Mouse (Mus musculus): ENCODE results near the gene Nr1d2. TPM values are rescaled to one million over a fixed set of nuclear protein-coding genes. Genes with fewer than 3 reads are reported as not detected.
"Not testable (repeated sequence)": the region's sequence is repeated elsewhere in the genome, so short reads cannot be mapped to it uniquely, and the experiment has no call there.

Nr1d2 gene
- total and polyA plus RNA-seq, 2 experiments = 6.9 to 101 TPM

- DNase-seq (ENCODE audit: extremely low read depth, low read depth, low spot score) = peak; percentile 44
These were observed 52.0 kb downstream of the Nr1d2 start for GRCm38 (mm10) chr14:18186883-18187417.

DNA sequence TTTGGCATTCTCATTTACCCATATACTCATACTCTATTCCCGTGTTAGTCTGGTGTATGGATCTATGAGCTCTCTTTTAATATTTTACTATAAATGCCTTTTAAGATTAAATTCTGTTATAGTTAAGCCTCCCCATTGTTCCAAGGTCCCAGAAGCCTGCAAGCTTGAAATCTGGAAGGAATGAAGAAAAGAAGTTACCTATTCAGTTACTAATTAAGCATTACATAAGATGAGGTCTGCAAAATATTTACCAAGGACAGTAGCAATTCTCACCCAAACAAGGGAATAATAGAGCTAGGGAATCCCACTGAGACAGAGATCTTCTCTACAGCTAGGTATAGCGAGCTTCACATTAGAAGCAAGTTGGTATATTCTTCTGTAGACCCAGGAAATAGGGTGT is 61.4 kb downstream of the Nr1d2 start:
- H3K4me1 ChIP-seq (ENCODE audit: control insufficient read depth, insufficient read depth, low read length); DNase-seq (ENCODE audit: extremely low read depth, low read depth, low spot score); H3K79me2 ChIP-seq (ENCODE audit: control insufficient read depth, insufficient read depth, low read length); H3K36me3 ChIP-seq (ENCODE audit: control insufficient read depth, insufficient read depth, low read length); H3K27ac ChIP-seq (replicated peaks; ENCODE audit: insufficient read depth, low read depth, low read length); H3K27me3 ChIP-seq (ENCODE audit: control insufficient read depth, insufficient read depth, low read length); H3K4me3 ChIP-seq (ENCODE audit: insufficient read depth, low read depth, low read length); H3K9ac ChIP-seq (ENCODE audit: low read depth, low read length): not testable (repeated sequence)
- 92% methylated on average over 2 of the region's 2 CpGs for WGBS

More at GRCm38 (mm10) chr14:18186883-18187417, 52.0 kb downstream of the Nr1d2 start:
- H3K27me3 ChIP-seq (ENCODE audit: control insufficient read depth, insufficient read depth, low read length) = no peaks in the 10 kb centered on the region
- WGBS = 28% methylated on average over 9 of the region's 9 CpGs
- no peaks in the 10 kb centered on the region for H3K36me3 ChIP-seq (ENCODE audit: control insufficient read depth, insufficient read depth, low read length)
- TF ChIP-seq CTCF (IDR thresholded peaks at IDR 0.05; ENCODE audit: low read depth, low read length) (peak; percentile 44), POLR2A (IDR thresholded peaks at IDR 0.05; ENCODE audit: extremely low read depth, insufficient read depth, low read length) (no peak)
- H3K4me1 ChIP-seq (ENCODE audit: control insufficient read depth, insufficient read depth, low read length) = no peaks in the 10 kb centered on the region
- H3K27ac ChIP-seq (replicated peaks; ENCODE audit: insufficient read depth, low read depth, low read length) = no peak overlapping the region
- no peak overlapping the region for H3K9ac ChIP-seq (ENCODE audit: low read depth, low read length)
- H3K79me2 ChIP-seq (ENCODE audit: control insufficient read depth, insufficient read depth, low read length) = no peaks in the 10 kb centered on the region
- no peak overlapping the region for H3K4me3 ChIP-seq (ENCODE audit: insufficient read depth, low read depth, low read length)

- no peaks in the 10 kb centered on the region for H3K27me3 ChIP-seq (ENCODE audit: control insufficient read depth, insufficient read depth, low read length)
- no peak overlapping the region for H3K9ac ChIP-seq (ENCODE audit: low read depth, low read length)
- H3K27ac ChIP-seq (replicated peaks; ENCODE audit: insufficient read depth, low read depth, low read length) = no peak overlapping the region
- no peaks in the 10 kb centered on the region for H3K4me1 ChIP-seq (ENCODE audit: control insufficient read depth, insufficient read depth, low read length)
- H3K4me3 ChIP-seq (ENCODE audit: insufficient read depth, low read depth, low read length) = no peak overlapping the region
- TF ChIP-seq POLR2A (IDR thresholded peaks at IDR 0.05; ENCODE audit: extremely low read depth, insufficient read depth, low read length) = no peak
- TF ChIP-seq CTCF (IDR thresholded peaks at IDR 0.05; ENCODE audit: low read depth, low read length) = no peak
- H3K36me3 ChIP-seq (ENCODE audit: control insufficient read depth, insufficient read depth, low read length) = no peaks in the 10 kb centered on the region
- H3K79me2 ChIP-seq (ENCODE audit: control insufficient read depth, insufficient read depth, low read length) = no peaks in the 10 kb centered on the region
- WGBS = 81% methylated on average over 3 of the region's 3 CpGs
- no peak for DNase-seq (ENCODE audit: extremely low read depth, low read depth, low spot score)
These were observed 71.3 kb downstream of the Nr1d2 start for GRCm38 (mm10) chr14:18167597-18167996.

DNA sequence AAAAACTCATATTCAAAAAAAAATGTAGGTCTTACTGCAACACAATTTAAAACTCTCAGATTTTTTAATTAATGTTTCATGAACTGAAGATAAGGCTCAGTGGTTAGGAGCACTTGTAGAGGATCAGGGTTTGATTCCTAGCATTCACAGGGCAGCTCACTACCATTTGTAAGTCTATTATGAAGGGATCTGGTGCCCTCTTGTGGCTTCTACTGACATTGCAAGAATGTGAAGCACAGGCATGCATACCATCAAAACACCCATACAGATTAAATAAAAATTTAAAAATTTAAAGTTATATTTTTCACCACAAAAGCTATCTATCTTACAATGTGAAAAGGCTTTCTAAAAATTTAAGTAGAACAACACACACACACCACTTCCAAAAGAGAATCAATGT is 71.9 kb downstream of the Nr1d2 start:
- Histone ChIP-seq H3K27me3 (ENCODE audit: control insufficient read depth, insufficient read depth, low read length) (no peaks in the 10 kb centered on the region), H3K9ac (ENCODE audit: low read depth, low read length) (no peak overlapping the region), H3K27ac (replicated peaks; ENCODE audit: insufficient read depth, low read depth, low read length) (no peak overlapping the region), H3K36me3 (ENCODE audit: control insufficient read depth, insufficient read depth, low read length) (no peaks in the 10 kb centered on the region), H3K4me3 (ENCODE audit: insufficient read depth, low read depth, low read length) (no peak overlapping the region), H3K79me2 (ENCODE audit: control insufficient read depth, insufficient read depth, low read length) (no peaks in the 10 kb centered on the region), H3K4me1 (ENCODE audit: control insufficient read depth, insufficient read depth, low read length) (no peaks in the 10 kb centered on the region)
- DNase-seq (ENCODE audit: extremely low read depth, low read depth, low spot score) = peak; percentile 43
- TF ChIP-seq CTCF (IDR thresholded peaks at IDR 0.05; ENCODE audit: low read depth, low read length) (peak; percentile 60), POLR2A (IDR thresholded peaks at IDR 0.05; ENCODE audit: extremely low read depth, insufficient read depth, low read length) (no peak)

Other genes starting within 250 kb of the Nr1d2 start
- gene Nkiras1, start 32.0 kb upstream of the Nr1d2 start, total RNA-seq (2014; rRNA removed) = 13.4 and 16.8 TPM in 2 replicates
- 6.4 and 7.5 TPM in 2 replicates for gene Nkiras1, start 32.0 kb upstream of the Nr1d2 start, polyA plus RNA-seq (2012; rRNA removed)
- gene Rpl15, start 32.3 kb upstream of the Nr1d2 start, total RNA-seq (2014; rRNA removed) = 138 and 173 TPM in 2 replicates
- 169 and 170 TPM in 2 replicates for gene Rpl15, start 32.3 kb upstream of the Nr1d2 start, polyA plus RNA-seq (2012; rRNA removed)
- 32.2 and 45.3 TPM in 2 replicates for gene Ube2e1, start 92.7 kb upstream of the Nr1d2 start, total RNA-seq (2014; rRNA removed)
- 17.4 and 23.4 TPM in 2 replicates for gene Ube2e1, start 92.7 kb upstream of the Nr1d2 start, polyA plus RNA-seq (2012; rRNA removed)

All from liver, adult 2 months (tissue).